Mouse (Mus musculus) hindbrain, embryonic 15.5 days (tissue): ENCODE results near the gene Sipa1l1. TPM values are rescaled to one million over a fixed set of nuclear protein-coding genes. Genes with fewer than 3 reads are reported as not detected.
A peak's percentile ranks its signal among the peaks of the same experiment; 100 is the strongest.
"Not testable (repeated sequence)": the region's sequence is repeated elsewhere in the genome, so short reads cannot be mapped to it uniquely, and the experiment has no call there.

ENCODE experiments used
- ATAC-seq: fragments of 200-750 bp; cut with Nextera tagmentation; 2 replicates; pipeline ENCODE4 v1.8.0; 2017; ENCODE audit warnings: low read depth, moderate number of reproducible peaks, moderate TSS enrichment; ENCODE audit not compliant: low FRiP score
- H3K27ac ChIP-seq: fragments of 300-500 bp; sonication (generic); replicated peaks from 2 replicates; pipeline ENCODE4 v1.5.1; 2015; ENCODE audit warnings: mild to moderate bottlenecking, inconsistent platforms
- H3K27me3 ChIP-seq: fragments of 300-500 bp; sonication (generic); 2 replicates; pipeline ENCODE4 v1.6.1; 2015; ENCODE audit warnings: control low read depth, inconsistent platforms
- H3K36me3 ChIP-seq: fragments of 300-500 bp; sonication (generic); 2 replicates; pipeline ENCODE4 v1.6.1; 2015; ENCODE audit warnings: control low read depth, inconsistent platforms
- H3K4me1 ChIP-seq: fragments of 300-500 bp; sonication (generic); replicated peaks from 2 replicates; pipeline ENCODE4 v1.6.1; 2015; ENCODE audit warnings: control low read depth, inconsistent platforms
- H3K4me2 ChIP-seq: fragments of 300-500 bp; sonication (generic); 2 replicates; pipeline ENCODE4 v1.6.1; 2015; ENCODE audit warnings: moderate library complexity, mild to moderate bottlenecking, inconsistent platforms
- H3K4me3 ChIP-seq: fragments of 300-500 bp; sonication (generic); 2 replicates; pipeline ENCODE4 v1.5.1; 2015; ENCODE audit warnings: mild to moderate bottlenecking, inconsistent platforms
- H3K9ac ChIP-seq: fragments of 300-500 bp; sonication (generic); 2 replicates; pipeline ENCODE4 v1.6.1; 2015; ENCODE audit warnings: inconsistent platforms
- H3K9me3 ChIP-seq: fragments of 300-500 bp; sonication (generic); 2 replicates; pipeline ENCODE4 v1.6.1; 2016; ENCODE audit warnings: control low read depth, inconsistent platforms
- WGBS: fragments of 180-500 bp; shearing (Covaris S2); methylation state at CpG from one replicate; pipeline ENCODE4 v1.1.7; 2015; 5-methylcytosine and 5-hydroxymethylcytosine counted together
- polyA plus RNA-seq: library from polyadenylated mRNA; unstranded; fragments of >200 nt; fragmentation: Nextera tagmentation; extraction: Ambion mirVana; gene quantifications from 2 replicates; pipeline ENCODE4 v1.2.1, GENCODE M21; 2015

The Sipa1l1 gene
- polyA plus RNA-seq, 1 experiment from 2014 or later = 14.1 TPM

DNA sequence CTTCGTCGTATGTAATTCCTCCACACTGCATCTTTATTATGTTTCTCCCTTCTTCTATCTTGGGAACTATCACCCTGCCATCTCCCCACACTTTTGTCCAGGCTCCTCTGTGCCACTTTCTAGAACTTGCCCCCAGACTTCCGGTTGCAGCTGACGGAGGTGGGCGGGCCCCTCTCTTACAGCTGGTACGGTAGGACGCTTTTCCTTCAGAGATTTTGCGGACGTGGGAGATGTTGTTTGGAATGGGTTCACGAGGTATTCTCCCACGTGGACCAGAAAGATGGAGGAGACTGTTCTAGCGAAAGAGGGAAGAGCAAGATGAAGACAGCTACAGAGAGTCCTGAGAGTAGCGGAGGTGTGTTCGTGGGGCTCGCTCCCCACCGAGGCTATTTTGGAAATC lies 10.6 kb upstream of the Sipa1l1 start:
- no peak overlapping the region for H3K4me3 ChIP-seq
- ATAC-seq = no peak
- H3K9ac ChIP-seq = no peak overlapping the region
- no peaks in the 10 kb centered on the region for H3K27me3 ChIP-seq
- H3K27ac ChIP-seq = no peak overlapping the region
- 95% methylated on average over 16 of the region's 16 CpGs for WGBS
- no peaks in the 10 kb centered on the region for H3K4me1 ChIP-seq
- H3K4me2 ChIP-seq = no peak overlapping the region
- H3K36me3 ChIP-seq = no peaks in the 10 kb centered on the region
- H3K9me3 ChIP-seq = no peaks in the 10 kb centered on the region

- Histone ChIP-seq H3K36me3 (no peaks in the 10 kb centered on the region), H3K9me3 (no peaks in the 10 kb centered on the region), H3K27ac (no peak overlapping the region), H3K9ac (no peak overlapping the region), H3K4me1 (no peaks in the 10 kb centered on the region), H3K4me2 (no peak overlapping the region), H3K27me3 (no peaks in the 10 kb centered on the region), H3K4me3 (no peak overlapping the region)
- ATAC-seq = no peak
- WGBS = 96% methylated on average over 3 of the region's 3 CpGs
Measured at GRCm38 (mm10) chr12:82159372-82159771, 9.7 kb upstream of the Sipa1l1 start.

- no peak overlapping the region for H3K27ac ChIP-seq
- H3K4me3 ChIP-seq = no peak overlapping the region
- H3K27me3 ChIP-seq = peaks cover 3% of the 10 kb centered on the region; the same call in 1 of the 2 replicates
- peaks cover 21% of the 10 kb centered on the region for H3K4me1 ChIP-seq
- H3K4me2 ChIP-seq = peak overlapping the region; percentile 41; the same call in 1 of the 2 replicates
- H3K9me3 ChIP-seq = no peaks in the 10 kb centered on the region
- no peak for ATAC-seq
- WGBS = 87% methylated on average over 4 of the region's 4 CpGs
- H3K36me3 ChIP-seq = no peaks in the 10 kb centered on the region
- H3K9ac ChIP-seq = no peak overlapping the region
Measured at GRCm38 (mm10) chr12:82165651-82166050, 3.5 kb upstream of the Sipa1l1 start.

GRCm38 (mm10) chr12:82166101-82166571 lies 3.0 kb upstream of the Sipa1l1 start:
- WGBS = 20% methylated on average over 14 of the region's 14 CpGs
- Histone ChIP-seq H3K27me3 (peaks cover 3% of the 10 kb centered on the region; the same call in 1 of the 2 replicates), H3K27ac (no peak overlapping the region), H3K4me3 (no peak overlapping the region), H3K4me1 (peaks cover 26% of the 10 kb centered on the region), H3K4me2 (peak overlapping the region; percentile 41), H3K9ac (no peak overlapping the region), H3K36me3 (no peaks in the 10 kb centered on the region), H3K9me3 (no peaks in the 10 kb centered on the region)
- ATAC-seq = no peak

- Histone ChIP-seq H3K4me1 (peaks cover 35% of the 10 kb centered on the region), H3K4me2 (peak overlapping the region; percentile 97), H3K27me3 (peaks cover 3% of the 10 kb centered on the region; the same call in 1 of the 2 replicates), H3K9me3 (no peaks in the 10 kb centered on the region), H3K36me3 (no peaks in the 10 kb centered on the region), H3K4me3 (peak overlapping the region; percentile 86), H3K9ac (peak overlapping the region; percentile 89), H3K27ac (peak overlapping the region; percentile 91)
- peak; percentile 73 for ATAC-seq
- WGBS = under 1% methylated on average over 77 of the region's 109 CpGs
Measured at GRCm38 (mm10) chr12:82169571-82170431, 681 bp downstream of the Sipa1l1 start.

DNA sequence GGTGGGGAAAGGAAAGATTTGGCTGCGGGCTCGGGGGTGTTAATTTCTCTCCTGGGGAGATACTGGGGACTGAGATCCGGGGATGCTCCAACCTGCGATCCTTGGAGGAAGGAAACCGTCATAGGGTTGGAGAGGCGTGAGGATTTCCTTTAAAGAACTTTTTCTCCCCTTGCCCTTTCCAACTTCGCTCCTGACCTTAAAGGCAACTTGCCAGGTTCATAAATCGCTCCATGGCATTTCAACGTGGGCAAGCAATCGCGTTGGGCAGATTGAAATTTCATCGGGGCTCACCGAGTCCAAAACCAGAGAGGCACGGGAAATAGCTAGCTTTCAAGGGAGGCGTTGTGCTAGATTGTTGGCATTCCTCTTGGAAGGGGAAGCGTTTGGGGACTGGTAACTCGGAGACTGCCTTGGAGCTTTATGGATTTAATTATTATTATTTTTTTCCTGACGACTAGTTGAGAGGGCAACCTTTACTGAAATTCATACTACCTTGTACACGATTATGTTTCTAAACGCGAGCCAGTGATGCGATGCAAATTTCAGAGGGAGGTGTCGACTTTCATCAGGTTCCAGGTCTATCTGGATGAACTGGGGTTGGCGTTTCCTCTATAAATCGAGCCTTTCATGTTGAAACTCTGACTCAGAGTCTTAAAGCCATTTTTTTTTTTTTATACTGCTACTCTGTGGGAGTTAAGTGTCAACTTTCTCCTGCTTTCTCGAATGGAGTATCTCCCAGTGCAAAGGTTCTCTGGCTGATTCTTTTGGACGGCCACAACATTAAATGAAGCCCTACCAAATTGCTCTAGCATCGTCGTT lies 1.6 kb downstream of the Sipa1l1 start:
- Histone ChIP-seq H3K4me1 (peaks cover 35% of the 10 kb centered on the region), H3K4me3 (peak overlapping the region; percentile 86), H3K27ac (peak overlapping the region; percentile 91), H3K9me3 (no peaks in the 10 kb centered on the region), H3K9ac (peak overlapping the region; percentile 89), H3K4me2 (peak overlapping the region; percentile 97), H3K27me3 (peaks cover 2% of the 10 kb centered on the region; the same call in 1 of the 2 replicates), H3K36me3 (no peaks in the 10 kb centered on the region)
- ATAC-seq = no peak
- WGBS = 2% methylated on average over 29 of the region's 29 CpGs

GRCm38 (mm10) chr12:82171591-82171990 lies 2.5 kb downstream of the Sipa1l1 start:
- peaks cover 28% of the 10 kb centered on the region for H3K4me1 ChIP-seq
- no peak overlapping the region for H3K27ac ChIP-seq
- H3K36me3 ChIP-seq = no peaks in the 10 kb centered on the region
- 22% methylated on average over 10 of the region's 10 CpGs for WGBS
- H3K27me3 ChIP-seq = no peaks in the 10 kb centered on the region
- H3K9ac ChIP-seq = peak overlapping the region; percentile 89; the same call in 1 of the 2 replicates
- peak overlapping the region; percentile 86 for H3K4me3 ChIP-seq
- no peaks in the 10 kb centered on the region for H3K9me3 ChIP-seq
- ATAC-seq = no peak
- peak overlapping the region; percentile 97 for H3K4me2 ChIP-seq

- H3K27me3 ChIP-seq = no peaks in the 10 kb centered on the region
- H3K4me3 ChIP-seq = no peak overlapping the region
- WGBS = 95% methylated on average over 1 of the region's 1 CpGs
- H3K9ac ChIP-seq = no peak overlapping the region
- no peaks in the 10 kb centered on the region for H3K36me3 ChIP-seq
- no peak overlapping the region for H3K27ac ChIP-seq
- no peak for ATAC-seq
- H3K4me1 ChIP-seq = peaks cover 23% of the 10 kb centered on the region
- no peak overlapping the region for H3K4me2 ChIP-seq
- no peaks in the 10 kb centered on the region for H3K9me3 ChIP-seq
Measured at GRCm38 (mm10) chr12:82173623-82174022, 4.5 kb downstream of the Sipa1l1 start.

DNA sequence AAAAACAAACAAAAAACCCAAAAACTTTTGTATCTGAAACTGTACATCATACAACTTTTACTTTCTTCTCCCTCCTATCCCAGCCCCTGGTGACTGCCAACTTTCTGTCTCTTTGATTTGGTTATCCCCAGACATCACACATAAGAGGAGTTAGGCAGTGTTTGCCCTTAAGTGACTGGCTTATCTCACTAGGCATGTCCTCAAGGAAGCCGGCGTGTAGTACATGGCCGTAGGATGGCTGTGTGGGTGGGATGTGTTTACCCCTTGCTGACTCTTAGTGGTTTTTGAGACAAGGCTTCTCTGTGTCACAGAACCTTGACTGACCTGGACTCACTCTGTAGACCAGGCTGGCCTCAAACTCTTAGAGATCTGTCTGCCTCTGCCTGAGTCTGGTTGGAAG lies 6.6 kb downstream of the Sipa1l1 start:
- H3K36me3 ChIP-seq = no peaks in the 10 kb centered on the region
- no peaks in the 10 kb centered on the region for H3K9me3 ChIP-seq
- H3K4me3 ChIP-seq = no peak overlapping the region
- H3K27ac ChIP-seq = no peak overlapping the region
- H3K27me3 ChIP-seq = no peaks in the 10 kb centered on the region
- no peak overlapping the region for H3K4me2 ChIP-seq
- no peak for ATAC-seq
- no peak overlapping the region for H3K9ac ChIP-seq
- H3K4me1 ChIP-seq = peaks cover 13% of the 10 kb centered on the region
- WGBS = 93% methylated on average over 3 of the region's 3 CpGs

DNA sequence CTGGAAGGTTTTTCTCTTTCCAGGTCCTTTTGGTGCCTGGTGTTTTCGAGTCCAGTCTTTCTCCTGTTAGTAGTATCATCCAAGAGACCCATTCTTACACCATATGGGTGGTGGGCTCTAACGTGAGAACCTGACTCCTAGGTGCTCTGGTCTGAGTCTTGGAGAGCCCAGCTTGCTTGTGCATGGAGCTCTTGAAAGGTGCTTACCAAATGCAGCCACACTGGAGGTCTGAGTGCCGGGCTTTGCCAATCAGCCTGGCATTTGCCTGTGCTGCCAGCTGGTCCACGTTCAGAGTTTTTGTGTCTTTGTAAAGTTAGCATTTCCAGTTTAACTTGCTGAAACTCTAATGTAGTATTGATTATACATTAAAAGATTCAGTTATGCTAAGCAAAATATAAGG lies 9.5 kb downstream of the Sipa1l1 start:
- Histone ChIP-seq H3K9me3 (no peaks in the 10 kb centered on the region), H3K36me3 (0 out of 2 replicates have a peak, but pooled peaks cover 4% of the 10 kb centered on the region), H3K4me1 (no peaks in the 10 kb centered on the region), H3K27me3 (no peaks in the 10 kb centered on the region), H3K9ac (no peak overlapping the region), H3K4me3 (no peak overlapping the region), H3K27ac (no peak overlapping the region), H3K4me2 (no peak overlapping the region)
- ATAC-seq = no peak
- 93% methylated on average over 4 of the region's 4 CpGs for WGBS

DNA sequence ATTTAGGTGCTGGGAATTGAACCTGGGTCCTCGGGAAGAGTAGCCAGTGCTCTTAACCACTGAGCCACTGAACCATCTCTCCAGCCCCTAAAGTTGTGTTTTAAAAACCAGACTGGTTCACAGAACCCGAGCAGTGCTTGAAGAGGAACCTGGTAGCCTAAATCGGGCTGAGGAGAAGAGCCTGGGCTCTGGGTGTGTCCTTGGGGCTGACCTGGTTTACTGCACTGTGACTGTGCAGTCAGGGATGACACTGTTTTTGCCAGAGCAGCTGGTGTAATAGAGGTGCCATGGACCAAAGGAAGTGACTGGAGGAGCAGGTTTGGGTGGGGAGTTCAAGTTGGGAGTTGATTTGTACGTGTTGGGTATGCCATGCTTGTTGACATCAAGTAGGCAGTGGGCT lies 10.5 kb downstream of the Sipa1l1 start:
- Histone ChIP-seq H3K36me3 (0 out of 2 replicates have a peak, but pooled peaks cover 4% of the 10 kb centered on the region), H3K4me3 (no peak overlapping the region), H3K27me3 (no peaks in the 10 kb centered on the region), H3K9me3 (no peaks in the 10 kb centered on the region), H3K27ac (no peak overlapping the region), H3K4me1 (no peaks in the 10 kb centered on the region), H3K4me2 (no peak overlapping the region), H3K9ac (no peak overlapping the region)
- no peak for ATAC-seq
- 95% methylated on average over 4 of the region's 4 CpGs for WGBS

DNA sequence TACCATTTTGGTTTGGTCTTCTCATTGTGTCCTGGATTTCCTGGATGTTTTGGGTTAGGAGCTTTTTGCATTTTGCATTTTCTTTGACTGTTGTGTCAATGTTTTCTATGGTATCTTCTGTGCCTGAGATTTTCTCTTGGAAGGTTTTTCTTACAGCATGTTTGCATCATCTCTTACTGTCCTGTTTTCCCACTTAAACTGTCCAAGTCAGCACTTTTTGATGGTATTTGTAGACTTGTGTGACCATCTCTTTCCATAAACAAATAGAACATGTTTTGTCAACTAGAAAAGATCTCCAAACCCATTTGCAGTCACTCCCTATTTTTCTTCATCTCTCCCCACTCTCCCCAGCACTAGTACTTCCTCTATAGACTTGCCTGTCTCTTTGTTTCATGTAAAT lies 17.0 kb downstream of the Sipa1l1 start:
- not testable (repeated sequence) for H3K4me2 ChIP-seq, H3K36me3 ChIP-seq, ATAC-seq, H3K27me3 ChIP-seq, H3K27ac ChIP-seq, H3K4me1 ChIP-seq, H3K4me3 ChIP-seq, H3K9me3 ChIP-seq, H3K9ac ChIP-seq
